In genomic region chr7:132307722-132308271, GRCm38 (mm10) we compare ENCODE assay signal across 17 mouse cellular contexts. TPM values are rescaled to one million over a fixed set of nuclear protein-coding genes. Genes with fewer than 3 reads are reported as not detected.
DNase-seq lines count a peak whose midpoint lies in the region; ATAC-seq and TF ChIP-seq lines count a peak whose summit lies in the region.
"Had no signal": no experiment of that assay in that cellular context is flagged by ENCODE, and none has a peak within 500 bp of the region (broad histone marks: within the 10 kb centered on the region; RNA-seq: fewer than 3 reads in every experiment).

No protein-coding gene starts in this region.

- no peak for TF ChIP-seq POLR2A in spleen, adult 2 months (IDR thresholded peaks at IDR 0.05; ENCODE audit: low read depth, low read length)

- TF ChIP-seq CTCF in spleen, adult 2 months (IDR thresholded peaks at IDR 0.05; ENCODE audit: extremely low read depth, insufficient read depth, insufficient read length, insufficient replicate concordance): no peak
- TF ChIP-seq CTCF in stomach, postnatal 0 days (IDR thresholded peaks at IDR 0.05; ENCODE audit: low read depth): no peak

- peaks cover 43% of the 10 kb centered on the region; the same call in 1 of the 2 replicates for H3K4me1 ChIP-seq in spleen, adult 2 months (ENCODE audit: control insufficient read depth, insufficient read depth, insufficient read length)
- H3K4me1 ChIP-seq in kidney, embryonic 15.5 days: peaks cover 51% of the 10 kb centered on the region
- peaks cover 68% of the 10 kb centered on the region for H3K4me1 ChIP-seq in lung, embryonic 16.5 days (replicated peaks; ENCODE audit: control insufficient read depth, insufficient read depth, low read length)
- H3K4me1 ChIP-seq in stomach, postnatal 0 days (replicated peaks; ENCODE audit: control insufficient read depth, insufficient read depth): peaks cover 19% of the 10 kb centered on the region
- H3K4me1 ChIP-seq in hindbrain, embryonic 10.5 days (replicated peaks): peaks cover 54% of the 10 kb centered on the region

- DNase-seq in spleen, adult 2 months (ENCODE audit: low read depth in 1 of 2, low spot score in 2 of 2): no peak
- DNase-seq in spleen, postnatal 10 days (ENCODE audit: low spot score in 2 of 2): no peak
- DNase-seq in stomach, postnatal 0 days (ENCODE audit: low spot score): no peak
- DNase-seq in right cerebral cortex, postnatal 36 days (ENCODE audit: low spot score in 2 of 2): no peak
- no peak for DNase-seq in hindbrain, embryonic 10.5 days (ENCODE audit: low spot score)
- no peak for DNase-seq in T-cell, adult 2 months (ENCODE audit: low spot score)
- DNase-seq: adrenal gland, adult 8-10 months; cerebellum, adult 2 months; layer of hippocampus, postnatal 36 days; left cerebral cortex, postnatal 4 days had no signal

- no peak overlapping the region for H3K4me3 ChIP-seq in spleen, adult 2 months (ENCODE audit: extremely low read depth, insufficient read depth, insufficient read length)
- H3K4me3 ChIP-seq in kidney, embryonic 15.5 days (replicated peaks): no peak overlapping the region
- H3K4me3 ChIP-seq in lung, embryonic 16.5 days (ENCODE audit: low read length): no peak overlapping the region
- H3K4me3 ChIP-seq in stomach, postnatal 0 days (ENCODE audit: low read depth, low read length): no peak overlapping the region
- no peak overlapping the region for H3K4me3 ChIP-seq in hindbrain, embryonic 10.5 days
- H3K4me3 ChIP-seq: embryonic facial prominence, embryonic 15.5 days; midbrain, embryonic 12.5 days; myocyte had no signal

- peak overlapping the region; percentile 40 for H3K27ac ChIP-seq in spleen, adult 2 months (ENCODE audit: insufficient read depth, low read length)
- H3K27ac ChIP-seq in kidney, embryonic 15.5 days: peak overlapping the region; percentile 42
- peak overlapping the region; percentile 84 for H3K27ac ChIP-seq in lung, embryonic 16.5 days (ENCODE audit: low read length)
- H3K27ac ChIP-seq in stomach, postnatal 0 days (replicated peaks): peak overlapping the region; percentile 75
- H3K27ac ChIP-seq in hindbrain, embryonic 10.5 days: no peak overlapping the region
- H3K27ac ChIP-seq: embryonic facial prominence, embryonic 15.5 days; midbrain, embryonic 12.5 days had no signal

- 0 out of 2 replicates have a peak, but pooled peaks have one; percentile 44 for ATAC-seq in kidney, embryonic 15.5 days (replicated peaks; ENCODE audit: low FRiP score)
- peak; percentile 43 for ATAC-seq in lung, embryonic 16.5 days (ENCODE audit: low read depth)
- peak; percentile 17; the same call in 1 of the 2 replicates for ATAC-seq in stomach, postnatal 0 days (ENCODE audit: low FRiP score, low TSS enrichment)
- ATAC-seq: inflammation-experienced regulatory T-cells, adult 6 months had no signal

- no peak for TF ChIP-seq EP300 in stomach, postnatal 0 days (optimal IDR thresholded peaks at IDR 0.05)

- H3K9ac ChIP-seq in kidney, embryonic 15.5 days: no peak overlapping the region
- no peak overlapping the region for H3K9ac ChIP-seq in lung, embryonic 16.5 days (ENCODE audit: low read length)
- H3K9ac ChIP-seq in stomach, postnatal 0 days (ENCODE audit: low read length): no peak overlapping the region
- H3K9ac ChIP-seq: embryonic facial prominence, embryonic 15.5 days; midbrain, embryonic 12.5 days had no signal

- H3K27me3 ChIP-seq in spleen, adult 2 months (ENCODE audit: control insufficient read depth, insufficient read depth, low read length): no peaks in the 10 kb centered on the region
- H3K27me3 ChIP-seq in kidney, embryonic 15.5 days: no peaks in the 10 kb centered on the region
- no peaks in the 10 kb centered on the region for H3K27me3 ChIP-seq in lung, embryonic 16.5 days (ENCODE audit: control insufficient read depth, insufficient read depth, low read depth, low read length)
- no peaks in the 10 kb centered on the region for H3K27me3 ChIP-seq in stomach, postnatal 0 days (ENCODE audit: control insufficient read depth, insufficient read depth, low read length)
- no peaks in the 10 kb centered on the region for H3K27me3 ChIP-seq in hindbrain, embryonic 10.5 days (ENCODE audit: insufficient read depth, poor library complexity, severe bottlenecking)
- H3K27me3 ChIP-seq: embryonic facial prominence, embryonic 15.5 days; midbrain, embryonic 12.5 days had no signal

- H3K36me3 ChIP-seq in spleen, adult 2 months (ENCODE audit: control insufficient read depth, insufficient read depth, low read length): no peaks in the 10 kb centered on the region
- no peaks in the 10 kb centered on the region for H3K36me3 ChIP-seq in kidney, embryonic 15.5 days
- no peaks in the 10 kb centered on the region for H3K36me3 ChIP-seq in lung, embryonic 16.5 days (ENCODE audit: control insufficient read depth, insufficient read depth, low read length)
- no peaks in the 10 kb centered on the region for H3K36me3 ChIP-seq in stomach, postnatal 0 days (ENCODE audit: control insufficient read depth, insufficient read depth, low read length)
- H3K36me3 ChIP-seq in hindbrain, embryonic 10.5 days: no peaks in the 10 kb centered on the region
- H3K36me3 ChIP-seq: embryonic facial prominence, embryonic 15.5 days; G1E; midbrain, embryonic 12.5 days had no signal

- no peak overlapping the region for H3K4me2 ChIP-seq in kidney, embryonic 15.5 days
- H3K4me2 ChIP-seq in lung, embryonic 16.5 days (ENCODE audit: low read depth, low read length): no peak overlapping the region
- H3K4me2 ChIP-seq in stomach, postnatal 0 days (replicated peaks; ENCODE audit: low read depth): no peak overlapping the region
- H3K4me2 ChIP-seq: embryonic facial prominence, embryonic 15.5 days; midbrain, embryonic 12.5 days had no signal

- WGBS in spleen, adult 2 months: 56% methylated on average over 6 of the region's 6 CpGs
- 52% methylated on average over 6 of the region's 6 CpGs for WGBS in kidney, embryonic 15.5 days
- WGBS in lung, embryonic 16.5 days: 34% methylated on average over 6 of the region's 6 CpGs
- 38% methylated on average over 6 of the region's 6 CpGs for WGBS in stomach, postnatal 0 days
- 87% methylated on average over 6 of the region's 6 CpGs for WGBS in hindbrain, embryonic 10.5 days

- no peaks in the 10 kb centered on the region for H3K9me3 ChIP-seq in kidney, embryonic 15.5 days (replicated peaks)
- no peaks in the 10 kb centered on the region for H3K9me3 ChIP-seq in lung, embryonic 16.5 days (ENCODE audit: control insufficient read depth, low read length)
- no peaks in the 10 kb centered on the region for H3K9me3 ChIP-seq in stomach, postnatal 0 days (ENCODE audit: control insufficient read depth, low read length)
- no peaks in the 10 kb centered on the region for H3K9me3 ChIP-seq in hindbrain, embryonic 10.5 days
- H3K9me3 ChIP-seq: embryonic facial prominence, embryonic 15.5 days; midbrain, embryonic 12.5 days had no signal

RNA-seq across cellular contexts. Expression of gene Chst15, which starts 9.2 kb away (rescaled TPM):
- polyA plus RNA-seq in spleen, adult 2 months (2012; rRNA removed): 25.9 and 27.9 TPM in 2 replicates
- 17.8 and 19.3 TPM in 2 replicates for polyA plus RNA-seq in kidney, embryonic 15.5 days (2015; fragmentation: Nextera tagmentation; extraction: Ambion mirVana)
- polyA plus RNA-seq in lung, embryonic 16.5 days (2015; fragmentation: Nextera tagmentation; extraction: Ambion mirVana): 22.3 and 24.8 TPM in 2 replicates
- polyA plus RNA-seq in stomach, postnatal 0 days (2015; fragmentation: Nextera tagmentation; extraction: Ambion mirVana): 11.5 and 12.1 TPM in 2 replicates
- polyA plus RNA-seq in hindbrain, embryonic 10.5 days (2016; fragmentation: Nextera tagmentation; extraction: Ambion mirVana): 22.0 and 25.9 TPM in 2 replicates
- polyA plus RNA-seq: G1E had no signal
